Mouse (Mus musculus) myocyte (in vitro differentiated cells): ENCODE results near the gene Lyrm2. TPM values are rescaled to one million over a fixed set of nuclear protein-coding genes. Genes with fewer than 3 reads are reported as not detected.

Source experiments
- H3K27me3 ChIP-seq: one replicate; pipeline ENCODE4 v1.6.1; 2011; ENCODE audit not compliant: control insufficient read depth, insufficient read depth, insufficient read length
- H3K36me3 ChIP-seq: one replicate; pipeline ENCODE4 v1.6.1; 2011; ENCODE audit not compliant: control insufficient read depth, insufficient read depth
- H3K4me2 ChIP-seq: one replicate; pipeline ENCODE4 v1.6.1; 2011; ENCODE audit warnings: low read depth, control low read depth
- H3K4me3 ChIP-seq: one replicate; pipeline ENCODE4 v1.5.1; 2011; ENCODE audit warnings: mild to moderate bottlenecking, control low read depth, moderate library complexity
- H3K79me2 ChIP-seq: one replicate; pipeline ENCODE4 v1.6.1; 2011; ENCODE audit not compliant: control insufficient read depth, insufficient read depth
- H3ac ChIP-seq: one replicate; pipeline ENCODE4 v1.6.1; 2011; ENCODE audit not compliant: control insufficient read depth, insufficient read length
- CEBPB ChIP-seq: IDR thresholded peaks from 2 replicates; pipeline ENCODE4 v1.6.1; 2011; ENCODE audit warnings: mild to moderate bottlenecking, moderate library complexity; ENCODE audit not compliant: poor library complexity, insufficient read depth, severe bottlenecking
- E2F4 ChIP-seq: IDR thresholded peaks from one replicate; pipeline ENCODE4 v1.6.1; 2011; ENCODE audit warnings: mild to moderate bottlenecking, control low read depth, moderate library complexity; ENCODE audit not compliant: insufficient read depth
- MAX ChIP-seq: IDR thresholded peaks from one replicate; pipeline ENCODE4 v1.6.1; 2011; ENCODE audit warnings: low read depth, mild to moderate bottlenecking, control low read depth
- MYOD1 ChIP-seq, 3 experiments: IDR thresholded peaks; one replicate each; pipeline ENCODE4 v1.6.1; 2011; ENCODE audit warnings: control low read depth in 2 of 3, low read depth in 2 of 3, mild to moderate bottlenecking in 2 of 3, moderate library complexity in 1 of 3; ENCODE audit not compliant: insufficient read length in 2 of 3, control insufficient read depth in 1 of 3
- MYOG ChIP-seq, 3 experiments: IDR thresholded peaks; one replicate each; pipeline ENCODE4 v1.6.1; 2011; ENCODE audit warnings: control low read depth in 2 of 3, low read depth in 2 of 3, mild to moderate bottlenecking in 2 of 3; ENCODE audit not compliant: insufficient read length in 2 of 3, control insufficient read depth in 1 of 3, insufficient read depth in 1 of 3
- POLR2A ChIP-seq: IDR thresholded peaks from one replicate; pipeline ENCODE4 v1.6.1; 2011; ENCODE audit warnings: low read depth, mild to moderate bottlenecking, control low read depth, moderate library complexity; ENCODE audit not compliant: insufficient read length
- POLR2AphosphoS2 ChIP-seq: IDR thresholded peaks from one replicate; pipeline ENCODE4 v1.6.1; 2011; ENCODE audit warnings: low read depth, control low read depth; ENCODE audit not compliant: insufficient read length
- REST ChIP-seq: IDR thresholded peaks from one replicate; pipeline ENCODE4 v1.6.1; 2011; ENCODE audit warnings: mild to moderate bottlenecking, control low read depth, moderate library complexity; ENCODE audit not compliant: insufficient read depth, insufficient read length
- SRF ChIP-seq: IDR thresholded peaks from one replicate; pipeline ENCODE4 v1.6.1; 2011; ENCODE audit warnings: low read depth; ENCODE audit not compliant: control insufficient read depth, insufficient read length
- TCF12 ChIP-seq: IDR thresholded peaks from one replicate; pipeline ENCODE4 v1.6.1; 2011; ENCODE audit warnings: mild to moderate bottlenecking, control low read depth; ENCODE audit not compliant: poor library complexity, insufficient read depth, severe bottlenecking
- TCF3 ChIP-seq: IDR thresholded peaks from one replicate; pipeline ENCODE4 v1.6.1; 2011; ENCODE audit warnings: low read depth, control low read depth; ENCODE audit not compliant: insufficient read length
- USF1 ChIP-seq: IDR thresholded peaks from one replicate; pipeline ENCODE4 v1.6.1; 2011; ENCODE audit warnings: low read depth, mild to moderate bottlenecking, control low read depth, moderate library complexity
- polyA plus RNA-seq: library from polyadenylated mRNA; unstranded; fragments of >200 nt; fragmentation: generic; extraction: Trizol; gene quantifications from one replicate; pipeline ENCODE4 v1.2.1, GENCODE M21; 2012; ENCODE audit warnings: missing spikeins

Lyrm2 gene
- polyA plus RNA-seq, 1 experiment, result 37.0 TPM

DNA sequence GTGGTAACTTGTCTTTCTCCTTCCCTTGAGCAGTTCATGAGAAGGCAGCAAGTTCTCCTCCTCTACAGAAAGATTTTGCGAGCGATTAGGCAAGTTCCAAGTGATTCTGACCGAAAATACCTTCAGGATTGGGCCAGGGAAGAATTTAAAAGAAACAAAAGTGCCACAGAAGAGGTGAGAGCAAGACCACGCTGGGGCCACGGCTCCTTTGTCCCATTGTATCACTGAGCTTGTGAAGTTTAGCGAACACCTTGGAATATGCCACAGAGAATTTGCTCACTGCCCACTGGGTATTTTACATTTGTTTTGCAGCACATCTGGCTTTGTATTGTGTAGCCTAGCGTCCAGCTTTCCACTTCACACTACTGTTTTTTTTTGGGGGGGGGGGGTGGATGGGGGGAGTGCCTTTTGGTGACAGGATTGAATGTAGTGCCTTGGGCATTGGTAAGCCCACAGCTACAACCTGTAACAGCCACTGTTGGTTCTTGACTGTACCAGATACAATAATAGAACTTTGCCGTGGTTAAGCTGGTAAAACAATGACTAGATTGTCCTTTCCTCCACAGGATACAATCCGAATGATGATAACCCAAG is 621 bp downstream of the Lyrm2 start:
- Histone ChIP-seq H3K27me3 (no peaks in the 10 kb centered on the region), H3ac (peak overlapping the region; percentile 68), H3K4me2 (peak overlapping the region; percentile 90), H3K79me2 (no peaks in the 10 kb centered on the region), H3K36me3 (no peaks in the 10 kb centered on the region), H3K4me3 (peak overlapping the region; percentile 74)
- TF ChIP-seq MYOD1 (IDR thresholded peaks at IDR 0.05; ENCODE audit: control insufficient read depth in 1 of 3, insufficient read length in 2 of 3, low read depth in 2 of 3) (no peak), E2F4 (no peak), USF1 (no peak), TCF3 (no peak), POLR2A (no peak), SRF (no peak), REST (no peak), CEBPB (no peak), TCF12 (no peak), MYOG (IDR thresholded peaks at IDR 0.05; ENCODE audit: control insufficient read depth in 1 of 3, insufficient read depth in 1 of 3, insufficient read length in 2 of 3, low read depth in 2 of 3) (no peak), MAX (no peak), POLR2AphosphoS2 (no peak)

- Histone ChIP-seq H3K27me3 (peaks cover 4% of the 10 kb centered on the region), H3ac (no peak overlapping the region), H3K4me3 (no peak overlapping the region), H3K4me2 (no peak overlapping the region), H3K79me2 (no peaks in the 10 kb centered on the region), H3K36me3 (no peaks in the 10 kb centered on the region)
- TF ChIP-seq TCF3 (no peak), MYOG (IDR thresholded peaks at IDR 0.05; ENCODE audit: control insufficient read depth in 1 of 3, insufficient read depth in 1 of 3, insufficient read length in 2 of 3, low read depth in 2 of 3) (no peak), USF1 (no peak), MAX (no peak), SRF (no peak), TCF12 (no peak)
These were observed 17.4 kb downstream of the Lyrm2 start for GRCm38 (mm10) chr4:32817478-32817877.

- Histone ChIP-seq H3K4me2 (no peak overlapping the region), H3K4me3 (no peak overlapping the region), H3K36me3 (no peaks in the 10 kb centered on the region), H3K27me3 (peaks cover 4% of the 10 kb centered on the region), H3K79me2 (no peaks in the 10 kb centered on the region), H3ac (no peak overlapping the region)
- TF ChIP-seq CEBPB, result no peak
- no peak for TF ChIP-seq TCF12
- TF ChIP-seq POLR2AphosphoS2, result no peak
- TF ChIP-seq SRF, result no peak
- TF ChIP-seq TCF3, result no peak
- no peak for TF ChIP-seq USF1
- TF ChIP-seq MAX, result no peak
- no peak for TF ChIP-seq MYOD1 (IDR thresholded peaks at IDR 0.05; ENCODE audit: control insufficient read depth in 1 of 3, insufficient read length in 2 of 3, low read depth in 2 of 3)
- TF ChIP-seq E2F4, result no peak
- no peak for TF ChIP-seq REST
- no peak for TF ChIP-seq MYOG (IDR thresholded peaks at IDR 0.05; ENCODE audit: control insufficient read depth in 1 of 3, insufficient read depth in 1 of 3, insufficient read length in 2 of 3, low read depth in 2 of 3)
- TF ChIP-seq POLR2A, result no peak
These were observed 20.6 kb downstream of the Lyrm2 start for GRCm38 (mm10) chr4:32820676-32821075.

DNA sequence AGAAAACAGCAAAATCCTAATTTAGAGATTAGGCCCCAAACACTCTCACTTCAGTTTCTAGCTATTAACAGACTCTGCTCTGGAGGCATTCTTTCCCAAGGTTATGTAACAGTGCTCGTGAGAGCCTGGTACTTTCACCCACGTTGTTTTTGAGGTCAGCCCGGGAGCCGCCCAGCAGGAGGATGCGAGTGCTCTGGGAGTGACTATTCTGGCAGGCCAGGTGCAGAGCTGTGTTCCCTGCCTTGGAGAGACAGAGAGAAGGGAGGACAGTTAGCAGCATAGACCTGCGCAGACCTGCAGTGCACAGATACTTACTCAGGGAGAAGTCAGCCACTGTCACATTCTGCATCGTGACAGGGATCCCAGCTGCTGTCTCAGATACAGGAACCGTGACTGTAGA is 24.2 kb downstream of the Lyrm2 start:
- no peak overlapping the region for H3K4me3 ChIP-seq
- H3ac ChIP-seq, result no peak overlapping the region
- no peaks in the 10 kb centered on the region for H3K27me3 ChIP-seq
- no peak overlapping the region for H3K4me2 ChIP-seq
- no peaks in the 10 kb centered on the region for H3K79me2 ChIP-seq
- TF ChIP-seq MAX (no peak), POLR2AphosphoS2 (no peak), REST (no peak), MYOD1 (IDR thresholded peaks at IDR 0.05; ENCODE audit: control insufficient read depth in 1 of 3, insufficient read length in 2 of 3, low read depth in 2 of 3) (no peak), MYOG (IDR thresholded peaks at IDR 0.05; ENCODE audit: control insufficient read depth in 1 of 3, insufficient read depth in 1 of 3, insufficient read length in 2 of 3, low read depth in 2 of 3) (no peak), USF1 (no peak), E2F4 (no peak), POLR2A (no peak), CEBPB (no peak), TCF12 (no peak)
- no peaks in the 10 kb centered on the region for H3K36me3 ChIP-seq

DNA sequence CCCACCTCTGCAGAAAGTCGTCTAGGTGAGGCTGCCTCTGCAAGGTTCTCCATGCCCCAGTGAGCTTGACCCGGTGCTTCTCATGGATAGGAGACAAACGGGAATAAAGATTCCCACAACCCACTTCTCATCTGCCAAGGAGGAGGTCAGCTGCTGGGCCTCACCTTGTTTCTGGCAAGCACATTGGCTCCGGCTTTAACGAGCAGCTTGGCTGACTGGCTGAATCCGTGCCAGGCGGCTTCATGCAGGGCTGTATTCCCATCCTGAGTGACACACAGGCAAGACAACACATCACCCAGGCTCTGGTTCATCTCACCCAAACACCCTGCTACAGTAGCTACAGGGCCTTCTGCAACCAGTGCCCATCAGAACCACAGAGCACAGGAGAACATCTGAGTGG is 26.9 kb downstream of the Lyrm2 start:
- Histone ChIP-seq H3K79me2 (no peaks in the 10 kb centered on the region), H3ac (no peak overlapping the region), H3K27me3 (no peaks in the 10 kb centered on the region), H3K36me3 (no peaks in the 10 kb centered on the region), H3K4me2 (no peak overlapping the region), H3K4me3 (no peak overlapping the region)
- TF ChIP-seq TCF12 (no peak), CEBPB (no peak), SRF (no peak), MYOD1 (IDR thresholded peaks at IDR 0.05; ENCODE audit: control insufficient read depth in 1 of 3, insufficient read length in 2 of 3, low read depth in 2 of 3) (no peak), MYOG (IDR thresholded peaks at IDR 0.05; ENCODE audit: control insufficient read depth in 1 of 3, insufficient read depth in 1 of 3, insufficient read length in 2 of 3, low read depth in 2 of 3) (no peak), MAX (no peak), E2F4 (no peak)
